Mouse (Mus musculus) naive thymus-derived CD4-positive, alpha-beta T cell, adult 5 months (primary cell): ENCODE measurements around the gene Rmi2. TPM values are rescaled to one million over a fixed set of nuclear protein-coding genes. Genes with fewer than 3 reads are reported as not detected.

ENCODE experiments used
- polyA plus RNA-seq: library from polyadenylated mRNA; unstranded; fragments of 100-300 nt; shearing (Covaris generic); gene quantifications from one replicate; pipeline ENCODE4 v1.2.1, GENCODE M21; 2017

The Rmi2 gene
- polyA plus RNA-seq: 2.5 TPM

GRCm38 (mm10) chr16:10834911-10835587 lies at the start of gene Rmi2:
Rmi2 (plus strand) TSS chr16:10835059.

GRCm38 (mm10) chr16:10785371-10786231 lies 49.3 kb upstream of the Rmi2 start, which contains the start of gene Socs1:
Socs1 (minus strand) TSS chr16:10785536.

GRCm38 (mm10) chr16:10788271-10788670 lies 46.6 kb upstream of the Rmi2 start, which contains the start of gene Tnp2:
Tnp2 (minus strand) TSS chr16:10788660.

DNA sequence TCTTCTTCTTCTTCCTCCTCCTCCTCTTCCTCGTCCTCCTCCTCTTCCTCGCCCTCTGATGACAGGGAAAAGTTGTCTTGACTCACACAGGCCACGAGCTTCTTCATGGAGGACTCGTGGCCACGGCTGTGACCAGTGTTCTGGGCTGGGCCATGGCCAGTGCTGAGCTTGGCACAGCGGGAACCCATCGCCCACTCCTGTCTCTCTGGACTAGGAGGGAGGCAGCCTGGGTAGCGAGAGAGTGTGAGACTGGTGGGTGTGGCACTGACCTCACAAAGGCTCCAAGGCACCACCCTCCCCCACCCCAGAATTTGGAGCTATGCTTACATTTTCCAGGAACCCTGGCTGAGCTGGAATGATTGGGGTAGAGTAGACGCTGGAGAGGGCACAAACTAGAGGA lies 44.2 kb upstream of the Rmi2 start, which contains the start of gene Prm3:
TSS of gene Prm3 (minus strand) at position 213 of the 400 bp plus-strand sequence.

GRCm38 (mm10) chr16:10796034-10796433 lies 38.8 kb upstream of the Rmi2 start, which contains the start of gene Prm2:
Prm2 (minus strand) TSS chr16:10796134.

DNA sequence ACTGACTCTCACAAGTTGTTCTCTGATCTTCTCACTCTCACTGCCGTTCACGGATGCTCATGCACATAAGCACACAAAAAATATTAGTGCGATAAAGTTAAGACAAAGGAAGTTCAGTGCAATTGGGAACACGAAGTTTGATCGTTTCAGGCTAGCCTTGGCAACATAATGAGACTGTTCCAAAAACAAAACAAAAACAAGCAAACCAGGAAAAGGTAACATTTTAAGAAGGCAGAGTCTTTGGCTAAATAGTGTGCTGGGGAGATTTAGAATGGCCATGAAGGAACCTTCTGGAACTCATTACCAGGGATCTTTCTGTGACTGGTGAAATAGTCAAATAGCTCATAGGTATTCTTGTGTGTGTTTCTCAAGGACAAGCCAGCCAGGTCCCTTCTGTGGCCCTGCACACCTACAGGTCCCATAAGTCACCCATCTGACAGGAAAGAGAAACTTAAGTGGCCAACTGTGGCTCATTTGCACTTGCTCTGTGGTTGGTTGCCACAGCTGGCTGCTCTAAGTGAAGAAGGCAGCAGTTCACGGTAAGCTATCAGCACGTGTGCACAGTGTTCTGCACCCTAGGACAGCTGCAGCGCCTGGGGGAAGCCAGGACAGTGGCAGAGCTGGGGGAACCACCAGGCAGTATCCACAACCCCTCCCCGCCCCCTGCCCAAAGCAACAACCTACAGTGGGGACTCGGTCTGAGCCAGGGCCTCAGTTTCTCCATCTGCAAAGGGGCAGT lies 28.9 kb upstream of the Rmi2 start, which contains the start of gene Prm1:
TSS of gene Prm1 (minus strand) at position 51 of the 739 bp plus-strand sequence.

DNA sequence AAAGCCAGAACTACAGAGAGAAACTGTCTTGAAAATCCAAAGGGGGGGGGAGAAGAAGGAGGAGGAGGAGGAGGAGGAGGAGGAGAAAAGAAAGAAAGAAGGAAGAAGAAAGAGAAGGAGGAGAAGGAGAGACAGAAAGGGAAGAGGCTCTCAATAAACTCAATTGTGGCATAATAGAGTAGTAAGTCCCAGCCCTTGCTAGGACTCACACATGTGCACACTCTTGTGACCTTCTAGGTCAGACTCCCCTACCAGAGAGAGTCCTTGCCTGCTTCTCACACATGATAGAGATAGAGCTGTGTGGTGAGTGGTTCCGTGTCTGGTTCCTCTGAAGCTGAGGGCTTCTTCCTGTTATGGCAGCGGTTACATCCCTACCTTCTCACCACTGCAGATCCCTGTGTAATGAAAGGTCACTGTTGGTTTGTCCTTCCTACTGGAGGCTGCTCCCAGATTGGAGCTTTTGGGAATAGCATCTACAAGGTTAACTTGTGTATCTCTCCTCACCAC lies 21.9 kb upstream of the Rmi2 start, which contains the start of gene Gm11172:
TSS of gene Gm11172 (plus strand) at position 51 of the 507 bp plus-strand sequence.

Other genes starting within 250 kb of the Rmi2 start
- 31.4 TPM for gene Socs1, start 49.5 kb upstream of the Rmi2 start, polyA plus RNA-seq
- not detected for gene Tnp2, start 46.4 kb upstream of the Rmi2 start, polyA plus RNA-seq
- gene Prm3, start 44.1 kb upstream of the Rmi2 start, polyA plus RNA-seq: not detected
- gene Prm2, start 38.9 kb upstream of the Rmi2 start, polyA plus RNA-seq: not detected
- gene Prm1, start 29.2 kb upstream of the Rmi2 start, polyA plus RNA-seq: not detected
- not detected for gene Gm11172, start 22.1 kb upstream of the Rmi2 start, polyA plus RNA-seq
- gene Snn, start 225.9 kb downstream of the Rmi2 start, polyA plus RNA-seq: 2.5 TPM
- gene Litaf, start 231.1 kb downstream of the Rmi2 start, polyA plus RNA-seq: 29.8 TPM